In genomic region chr9:92270927-92271326, GRCm38 (mm10) we compare ENCODE assay signal across 9 mouse cellular contexts. TPM values are rescaled to one million over a fixed set of nuclear protein-coding genes. Genes with fewer than 3 reads are reported as not detected.
DNase-seq lines count a peak whose midpoint lies in the region; ATAC-seq and TF ChIP-seq lines count a peak whose summit lies in the region.
"Had no signal": no experiment of that assay in that cellular context is flagged by ENCODE, and none has a peak within 500 bp of the region (broad histone marks: within the 10 kb centered on the region; RNA-seq: fewer than 3 reads in every experiment).

No protein-coding gene starts in this region.

- no peaks in the 10 kb centered on the region for H3K36me3 ChIP-seq in hindbrain, embryonic 14.5 days (replicated peaks; ENCODE audit: control insufficient read depth, insufficient read depth)
- peaks cover 10% of the 10 kb centered on the region; the same call in 1 of the 2 replicates for H3K36me3 ChIP-seq in hindbrain, embryonic 13.5 days
- no peaks in the 10 kb centered on the region for H3K36me3 ChIP-seq in forebrain, embryonic 11.5 days (ENCODE audit: control insufficient read depth, insufficient read depth, low read length)

- no peak overlapping the region for H3K4me2 ChIP-seq in hindbrain, embryonic 14.5 days (replicated peaks)
- no peak overlapping the region for H3K4me2 ChIP-seq in hindbrain, embryonic 13.5 days
- no peak overlapping the region for H3K4me2 ChIP-seq in forebrain, embryonic 11.5 days (ENCODE audit: low read depth, low read length, severe bottlenecking)
- H3K4me2 ChIP-seq: lung, embryonic 15.5 days had no signal

- no peak overlapping the region for H3K27ac ChIP-seq in hindbrain, embryonic 14.5 days
- H3K27ac ChIP-seq in hindbrain, embryonic 13.5 days, result no peak overlapping the region
- no peak overlapping the region for H3K27ac ChIP-seq in forebrain, embryonic 11.5 days (ENCODE audit: low read depth, low read length)
- H3K27ac ChIP-seq: lung, embryonic 15.5 days had no signal

- DNase-seq in hindbrain, embryonic 14.5 days (ENCODE audit: low spot score), result peak; percentile 53
- peak; percentile 89 for DNase-seq in Patski (ENCODE audit: low read depth, low spot score)
- DNase-seq in cerebellum, postnatal 36 days, result peak; percentile 45 to 47
- peak; percentile 81 to 82 for DNase-seq in heart, postnatal 36 days
- peak; percentile 55 to 64 for DNase-seq in lung, postnatal 4 days
- DNase-seq in forebrain, embryonic 11.5 days (ENCODE audit: low spot score), result no peak

- no peaks in the 10 kb centered on the region for H3K4me1 ChIP-seq in hindbrain, embryonic 14.5 days (replicated peaks; ENCODE audit: control insufficient read depth, insufficient read depth, low read length)
- H3K4me1 ChIP-seq in hindbrain, embryonic 13.5 days (replicated peaks), result peaks cover 5% of the 10 kb centered on the region; the same call in 1 of the 2 replicates
- H3K4me1 ChIP-seq in forebrain, embryonic 11.5 days (replicated peaks; ENCODE audit: control insufficient read depth, insufficient read depth, low read length), result no peaks in the 10 kb centered on the region

- WGBS in hindbrain, embryonic 14.5 days, result 49% methylated on average over 4 of the region's 4 CpGs
- 52% methylated on average over 4 of the region's 4 CpGs for WGBS in hindbrain, embryonic 13.5 days
- WGBS in forebrain, embryonic 11.5 days, result 52% methylated on average over 4 of the region's 4 CpGs

- POLR2A ChIA-PET in Patski (lab: Charles Lee), result interaction anchor here (0.6 to 1.4 kb wide), 2 partner anchors 20 to 280 kb away, joined by 3 to 4 read pairs; no protein-coding TSS in a partner anchor

- H3K9ac ChIP-seq in hindbrain, embryonic 14.5 days, result no peak overlapping the region
- H3K9ac ChIP-seq in hindbrain, embryonic 13.5 days, result no peak overlapping the region
- H3K9ac ChIP-seq in forebrain, embryonic 11.5 days (ENCODE audit: low read length), result no peak overlapping the region
- H3K9ac ChIP-seq: lung, embryonic 15.5 days had no signal

- no peak overlapping the region for H3K4me3 ChIP-seq in hindbrain, embryonic 14.5 days (replicated peaks; ENCODE audit: low read length)
- H3K4me3 ChIP-seq in hindbrain, embryonic 13.5 days, result no peak overlapping the region
- H3K4me3 ChIP-seq in forebrain, embryonic 11.5 days (ENCODE audit: low read depth, low read length), result no peak overlapping the region
- H3K4me3 ChIP-seq: lung, embryonic 15.5 days had no signal

- no peaks in the 10 kb centered on the region for H3K27me3 ChIP-seq in hindbrain, embryonic 14.5 days (ENCODE audit: control insufficient read depth, insufficient read depth, low read length)
- H3K27me3 ChIP-seq in hindbrain, embryonic 13.5 days, result no peaks in the 10 kb centered on the region
- H3K27me3 ChIP-seq in Patski, result no peaks in the 10 kb centered on the region
- no peaks in the 10 kb centered on the region for H3K27me3 ChIP-seq in forebrain, embryonic 11.5 days (ENCODE audit: control insufficient read depth, insufficient read depth, low read length)
- H3K27me3 ChIP-seq: lung, embryonic 15.5 days had no signal

- no peak for TF ChIP-seq CTCF in Patski (IDR thresholded peaks at IDR 0.05)

- intact Hi-C loops in heart, postnatal 36 days (cut with DNase I), result loop anchor here (10.0 kb wide), 1 partner anchor 194 kb away; no protein-coding TSS in a partner anchor

- no peaks in the 10 kb centered on the region for H3K9me3 ChIP-seq in hindbrain, embryonic 14.5 days (ENCODE audit: control insufficient read depth, low read length)
- H3K9me3 ChIP-seq in hindbrain, embryonic 13.5 days, result no peaks in the 10 kb centered on the region
- H3K9me3 ChIP-seq in forebrain, embryonic 11.5 days (ENCODE audit: control insufficient read depth, low read length), result no peaks in the 10 kb centered on the region
- H3K9me3 ChIP-seq: lung, embryonic 15.5 days had no signal

- no peak for ATAC-seq in hindbrain, embryonic 14.5 days (ENCODE audit: low FRiP score)
- no peak for ATAC-seq in hindbrain, embryonic 13.5 days (ENCODE audit: low FRiP score)
- no peak for ATAC-seq in Patski
- ATAC-seq in forebrain, embryonic 11.5 days (replicated peaks; ENCODE audit: low FRiP score), result no peak
- ATAC-seq in megakaryocyte-erythroid progenitor cell, adult 5-6 weeks (replicated peaks; ENCODE audit: low FRiP score, low TSS enrichment, poor library complexity, severe bottlenecking), result no peak

- CTCF ChIA-PET in Patski (lab: Charles Lee), result interaction anchor here (1.6 to 2.1 kb wide), 2 partner anchors 20 to 22 kb away, joined by 4 to 5 read pairs; partner anchors contain the start of gene Plscr1

- in situ Hi-C loops in Patski (cut with MboI; ENCODE audit: low pct_unique_long_range_greater_than_20kb), result no loop called here

RNA-seq across cellular contexts. Expression of gene Plscr2, which starts 4.5 kb away (rescaled TPM):
- 0.61 and 0.71 TPM in 2 replicates for polyA plus RNA-seq in hindbrain, embryonic 14.5 days (2014; fragmentation: Nextera tagmentation; extraction: Ambion mirVana)
- 0.69 and 0.75 TPM in 2 replicates for polyA plus RNA-seq in hindbrain, embryonic 13.5 days (2015; fragmentation: Nextera tagmentation; extraction: Ambion mirVana)
- 199 TPM for polyA plus RNA-seq in Patski (2021)
- total RNA-seq in heart, postnatal 36 days (2021), result 10 to 100 TPM; 25.8 to 26.8 TPM
- 0.69 and 1.3 TPM in 2 replicates for polyA plus RNA-seq in forebrain, embryonic 11.5 days (2014; fragmentation: Nextera tagmentation; extraction: Ambion mirVana)
- 0.48 TPM in 1 of 2 replicates, not detected in the other for total RNA-seq in megakaryocyte-erythroid progenitor cell, adult 5-6 weeks (2014; fragmentation: Nextera tagmentation)
- 3.4 and 3.9 TPM in 2 replicates for total RNA-seq in megakaryocyte-erythroid progenitor cell, adult 5-6 weeks (2017)

RNA-seq across cellular contexts. Expression of gene Plscr1, which starts 21.4 kb away (rescaled TPM):
- polyA plus RNA-seq in hindbrain, embryonic 14.5 days (2014; fragmentation: Nextera tagmentation; extraction: Ambion mirVana), result 8.3 and 8.4 TPM in 2 replicates
- polyA plus RNA-seq in hindbrain, embryonic 13.5 days (2015; fragmentation: Nextera tagmentation; extraction: Ambion mirVana), result 10.3 and 11.2 TPM in 2 replicates
- 98.8 TPM for polyA plus RNA-seq in Patski (2021)
- total RNA-seq in heart, postnatal 36 days (2021), result 10 to 100 TPM; 11.4 to 12.3 TPM
- polyA plus RNA-seq in forebrain, embryonic 11.5 days (2014; fragmentation: Nextera tagmentation; extraction: Ambion mirVana), result 31.5 and 32.4 TPM in 2 replicates
- 79.8 and 102 TPM in 2 replicates for total RNA-seq in megakaryocyte-erythroid progenitor cell, adult 5-6 weeks (2014; fragmentation: Nextera tagmentation)
- 103 and 137 TPM in 2 replicates for total RNA-seq in megakaryocyte-erythroid progenitor cell, adult 5-6 weeks (2017)

RNA-seq across cellular contexts. Expression of gene 1700057G04Rik, which starts 38.2 kb away (rescaled TPM):
- polyA plus RNA-seq in hindbrain, embryonic 14.5 days (2014; fragmentation: Nextera tagmentation; extraction: Ambion mirVana), result not detected in 2 replicates
- not detected in 2 replicates for polyA plus RNA-seq in hindbrain, embryonic 13.5 days (2015; fragmentation: Nextera tagmentation; extraction: Ambion mirVana)
- not detected for polyA plus RNA-seq in Patski (2021)
- total RNA-seq in heart, postnatal 36 days (2021), result not detected
- polyA plus RNA-seq in forebrain, embryonic 11.5 days (2014; fragmentation: Nextera tagmentation; extraction: Ambion mirVana), result not detected in 2 replicates
- 2.7 TPM in 1 of 2 replicates, not detected in the other for total RNA-seq in megakaryocyte-erythroid progenitor cell, adult 5-6 weeks (2014; fragmentation: Nextera tagmentation)
- not detected in 2 replicates for total RNA-seq in megakaryocyte-erythroid progenitor cell, adult 5-6 weeks (2017)
- polyA plus RNA-seq: lung, embryonic 15.5 days had no signal

Comparison
In these comparisons a context has a peak if more than half of its experiments do, and no peak if none do; other contexts are left out.
1. RNA of gene Plscr2, which starts 4.5 kb away (polyA plus RNA-seq): 199 TPM in Patski (single experiment); 0.61 to 0.71 TPM in hindbrain, embryonic 14.5 days, 0.69 to 1.3 TPM in forebrain, embryonic 11.5 days and 0.69 to 0.75 TPM in hindbrain, embryonic 13.5 days; every median in the first group is over 10 times any median in the second.